Mouse (Mus musculus) intestine, embryonic 14.5 days (tissue): Measurements from ENCODE around the gene Traf2. TPM values are rescaled to one million over a fixed set of nuclear protein-coding genes. Genes with fewer than 3 reads are reported as not detected.
"Not testable (repeated sequence)": the region's sequence is repeated elsewhere in the genome, so short reads cannot be mapped to it uniquely, and the experiment has no call there.

Experiments
- ATAC-seq: fragments of 200-750 bp; cut with Nextera tagmentation; replicated peaks from 2 replicates; pipeline ENCODE4 v1.8.0; 2017; ENCODE audit warnings: low read depth, moderate number of reproducible peaks, moderate TSS enrichment, moderate library complexity; ENCODE audit not compliant: low FRiP score, low TSS enrichment
- DNase-seq: peaks from one replicate; pipeline ENCODE4 v3.0.0-alpha.2; 2018; ENCODE audit warnings: low spot score
- H3K27ac ChIP-seq: fragments of 300-500 bp; sonication (generic); 2 replicates; pipeline ENCODE4 v1.5.1; 2014; ENCODE audit warnings: low read depth, mild to moderate bottlenecking, control low read depth
- H3K27me3 ChIP-seq: fragments of 300-500 bp; sonication (generic); replicated peaks from 2 replicates; pipeline ENCODE4 v1.6.1; 2014; ENCODE audit warnings: low read length, control low read depth; ENCODE audit not compliant: control insufficient read depth, insufficient read depth
- H3K36me3 ChIP-seq: fragments of 300-500 bp; sonication (generic); 2 replicates; pipeline ENCODE4 v1.6.1; 2014; ENCODE audit warnings: low read length, control low read depth; ENCODE audit not compliant: control insufficient read depth, insufficient read depth
- H3K4me1 ChIP-seq: fragments of 300-500 bp; sonication (generic); replicated peaks from 2 replicates; pipeline ENCODE4 v1.6.1; 2014; ENCODE audit warnings: low read length, control low read depth, mixed read lengths; ENCODE audit not compliant: control insufficient read depth, insufficient read depth
- H3K4me2 ChIP-seq: fragments of 300-500 bp; sonication (generic); 2 replicates; pipeline ENCODE4 v1.6.1; 2014; ENCODE audit warnings: low read length
- H3K4me3 ChIP-seq: fragments of 300-500 bp; sonication (generic); 2 replicates; pipeline ENCODE4 v1.5.1; 2014; ENCODE audit warnings: low read depth, low read length, control low read depth, mixed read lengths
- H3K9ac ChIP-seq: fragments of 300-500 bp; sonication (generic); 2 replicates; pipeline ENCODE4 v1.6.1; 2014; ENCODE audit warnings: mild to moderate bottlenecking, low read length
- H3K9me3 ChIP-seq: fragments of 300-500 bp; sonication (generic); 2 replicates; pipeline ENCODE4 v1.6.1; 2016; ENCODE audit warnings: low read length, control low read depth; ENCODE audit not compliant: control insufficient read depth
- WGBS: fragments of 180-500 bp; shearing (Covaris S2); extraction: QIAGEN DNeasy Blood & Tissue Kit; methylation state at CpG from one replicate; pipeline ENCODE4 v1.1.7; 2014; 5-methylcytosine and 5-hydroxymethylcytosine counted together
- polyA plus RNA-seq: library from polyadenylated mRNA; unstranded; fragments of >200 nt; fragmentation: Nextera tagmentation; extraction: Ambion mirVana; gene quantifications from 2 replicates; pipeline ENCODE4 v1.2.1, GENCODE M21; 2014

Gene Traf2
- polyA plus RNA-seq, 1 experiment from 2014 or later = 32.0 TPM

DNA sequence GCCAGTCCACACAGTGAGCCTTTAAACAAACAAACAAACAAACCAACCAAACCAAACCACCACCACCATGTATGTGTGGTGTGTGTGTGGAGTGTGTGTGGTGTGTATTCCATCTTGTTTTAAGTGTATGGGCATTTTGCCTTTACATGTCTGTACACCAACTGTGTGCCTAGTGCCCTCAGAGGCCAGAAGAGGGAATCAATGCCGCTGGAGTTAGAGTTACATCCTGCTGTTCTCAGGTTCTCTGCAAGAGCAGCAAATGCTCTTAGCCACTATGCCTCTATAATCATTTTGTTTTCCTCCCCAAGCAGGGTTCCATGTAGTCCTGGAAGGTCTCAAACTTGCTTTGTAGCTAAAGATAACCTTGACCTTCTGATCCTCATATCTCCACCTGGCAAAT is 9.6 kb upstream of the Traf2 start:
- no peak overlapping the region for H3K27ac ChIP-seq
- H3K4me1 ChIP-seq = peaks cover 12% of the 10 kb centered on the region
- no peaks in the 10 kb centered on the region for H3K9me3 ChIP-seq
- DNase-seq = no peak
- no peak overlapping the region for H3K9ac ChIP-seq
- no peak for ATAC-seq
- WGBS = 55% methylated on average over 1 of the region's 1 CpGs
- no peaks in the 10 kb centered on the region for H3K27me3 ChIP-seq
- H3K36me3 ChIP-seq = peaks cover 19% of the 10 kb centered on the region
- H3K4me2 ChIP-seq = no peak overlapping the region
- H3K4me3 ChIP-seq = no peak overlapping the region

DNA sequence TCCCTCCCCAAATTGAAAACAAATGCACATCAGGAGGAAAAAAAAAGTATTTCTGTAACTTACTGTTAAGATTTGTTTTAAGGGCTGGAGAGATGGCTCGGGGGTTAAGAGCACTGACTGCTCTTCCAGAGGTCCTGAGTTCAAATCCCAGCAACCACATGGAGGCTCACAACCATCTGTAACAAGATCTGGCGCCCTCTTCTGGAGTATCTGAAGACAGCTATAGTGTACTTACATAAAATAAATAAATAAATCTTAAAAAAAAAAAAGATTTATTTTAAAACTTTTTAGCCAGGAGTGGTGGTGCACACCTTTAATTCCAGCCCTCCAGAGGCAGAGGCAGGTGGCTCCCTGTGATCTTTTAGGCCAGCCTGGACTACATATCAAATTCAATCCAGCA is 8.7 kb upstream of the Traf2 start:
- not testable (repeated sequence) for H3K4me2 ChIP-seq, H3K4me3 ChIP-seq, H3K9me3 ChIP-seq, H3K27ac ChIP-seq, H3K27me3 ChIP-seq, H3K9ac ChIP-seq, DNase-seq, ATAC-seq
- WGBS = 48% methylated on average over 2 of the region's 2 CpGs
- Histone ChIP-seq H3K4me1 (peaks cover 12% of the 10 kb centered on the region), H3K36me3 (peaks cover 11% of the 10 kb centered on the region)

DNA sequence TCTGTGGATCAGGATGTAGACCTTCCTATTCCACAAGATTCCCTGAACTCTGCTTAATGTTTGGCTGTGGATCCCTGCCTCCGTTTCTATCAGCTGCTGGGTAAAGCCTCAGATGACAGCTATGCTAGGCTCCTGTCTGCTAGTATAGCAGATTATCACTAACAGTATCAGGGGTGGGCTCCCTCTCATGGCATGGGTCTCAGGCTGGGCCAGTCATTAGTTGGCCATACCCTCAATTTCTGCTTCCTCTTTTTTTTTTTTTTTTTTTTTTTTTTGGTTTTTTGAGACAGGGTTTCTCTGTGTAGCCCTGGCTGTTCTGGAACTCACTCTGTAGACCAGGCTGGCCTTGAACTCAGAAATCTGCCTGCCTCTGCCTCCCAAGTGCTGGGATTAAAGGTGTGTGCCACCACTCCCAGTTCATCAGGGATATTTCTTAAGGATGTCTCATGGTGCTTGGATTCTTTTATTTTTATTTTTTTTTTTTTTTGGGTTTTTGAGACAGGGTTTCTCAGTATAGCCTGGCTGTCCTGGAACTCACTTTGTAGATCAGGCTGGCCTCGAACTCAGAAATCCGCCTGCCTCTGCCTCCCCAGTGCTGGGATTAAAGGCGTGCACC is 6.5 kb upstream of the Traf2 start:
- H3K36me3 ChIP-seq, DNase-seq, H3K9ac ChIP-seq, H3K4me3 ChIP-seq, ATAC-seq, H3K9me3 ChIP-seq, H3K27me3 ChIP-seq, H3K4me2 ChIP-seq, H3K27ac ChIP-seq, H3K4me1 ChIP-seq: not testable (repeated sequence)
- WGBS = 86% methylated on average over 4 of the region's 4 CpGs

DNA sequence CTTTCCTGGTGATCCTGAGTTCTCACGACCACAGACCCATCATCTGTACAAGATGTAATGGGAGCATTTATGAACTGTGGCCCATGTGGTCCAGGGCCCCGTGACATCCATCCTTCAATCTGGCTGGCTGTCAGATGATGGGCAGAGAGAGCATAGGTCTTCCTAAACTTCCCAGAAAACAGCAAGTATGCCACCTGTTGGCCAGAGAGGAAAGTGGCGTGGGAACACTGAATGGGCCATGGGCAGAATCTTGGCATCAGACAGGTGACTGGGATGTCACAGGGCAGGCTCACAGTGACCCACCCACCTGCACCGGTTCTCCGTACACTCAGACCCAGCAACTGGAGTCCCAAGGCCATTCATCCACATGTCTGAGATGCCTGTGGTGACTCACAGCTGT is 4.4 kb upstream of the Traf2 start:
- no peaks in the 10 kb centered on the region for H3K9me3 ChIP-seq
- H3K4me2 ChIP-seq = no peak overlapping the region
- WGBS = 38% methylated on average over 5 of the region's 5 CpGs
- H3K27me3 ChIP-seq = no peaks in the 10 kb centered on the region
- H3K4me3 ChIP-seq = no peak overlapping the region
- no peaks in the 10 kb centered on the region for H3K4me1 ChIP-seq
- DNase-seq = no peak
- H3K36me3 ChIP-seq = no peaks in the 10 kb centered on the region
- no peak overlapping the region for H3K9ac ChIP-seq
- H3K27ac ChIP-seq = no peak overlapping the region
- no peak for ATAC-seq

DNA sequence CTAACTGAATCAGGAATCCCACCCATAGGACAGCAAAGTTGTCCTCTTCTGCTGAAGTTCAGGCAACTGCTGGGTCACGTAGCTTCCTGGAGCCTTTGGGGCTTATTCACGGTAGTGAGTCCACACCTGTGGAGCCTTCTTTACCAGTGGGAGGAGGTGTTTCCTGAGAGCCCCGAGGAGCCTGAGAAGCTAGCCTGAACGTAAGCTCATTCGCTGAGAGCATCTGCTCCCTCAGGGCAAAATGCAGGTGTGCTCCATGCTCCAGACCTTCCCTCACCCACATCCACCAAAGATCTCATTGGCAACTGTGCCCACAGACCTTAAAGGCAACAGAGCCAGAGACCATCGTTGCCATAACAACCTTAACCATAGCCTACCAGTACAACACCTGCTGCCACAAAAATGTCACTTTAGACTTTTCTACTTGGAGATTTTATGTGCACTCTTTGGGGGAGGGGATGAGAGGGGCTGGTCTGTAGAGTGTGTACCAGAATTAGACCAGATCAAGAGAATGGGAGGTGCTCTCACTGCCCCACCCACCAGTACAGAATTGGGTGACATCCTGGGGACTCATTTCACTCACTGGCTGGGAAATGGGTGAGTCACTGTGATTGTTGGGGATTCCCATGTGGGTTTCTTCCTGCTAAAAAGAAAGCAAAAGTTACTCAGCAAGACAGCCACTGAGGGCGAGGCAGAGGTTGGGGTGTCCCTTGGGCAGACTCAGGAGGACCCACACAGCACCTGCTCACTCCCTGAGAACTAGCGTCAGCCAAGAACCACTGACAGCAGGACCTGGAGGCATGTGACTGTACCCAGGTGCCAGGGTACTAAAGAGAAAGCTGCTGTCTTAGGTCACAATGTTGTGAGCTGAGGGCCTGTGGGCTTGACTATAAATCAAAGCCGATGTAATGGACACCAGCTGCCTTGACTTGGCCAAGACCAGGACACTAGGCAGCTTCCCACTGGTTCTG is 2.6 kb upstream of the Traf2 start:
- Histone ChIP-seq H3K4me1 (peaks cover 7% of the 10 kb centered on the region), H3K27ac (no peak overlapping the region), H3K36me3 (no peaks in the 10 kb centered on the region), H3K27me3 (no peaks in the 10 kb centered on the region), H3K9ac (no peak overlapping the region), H3K9me3 (no peaks in the 10 kb centered on the region), H3K4me2 (no peak overlapping the region), H3K4me3 (no peak overlapping the region)
- no peak for DNase-seq
- ATAC-seq = no peak
- 71% methylated on average over 9 of the region's 9 CpGs for WGBS

DNA sequence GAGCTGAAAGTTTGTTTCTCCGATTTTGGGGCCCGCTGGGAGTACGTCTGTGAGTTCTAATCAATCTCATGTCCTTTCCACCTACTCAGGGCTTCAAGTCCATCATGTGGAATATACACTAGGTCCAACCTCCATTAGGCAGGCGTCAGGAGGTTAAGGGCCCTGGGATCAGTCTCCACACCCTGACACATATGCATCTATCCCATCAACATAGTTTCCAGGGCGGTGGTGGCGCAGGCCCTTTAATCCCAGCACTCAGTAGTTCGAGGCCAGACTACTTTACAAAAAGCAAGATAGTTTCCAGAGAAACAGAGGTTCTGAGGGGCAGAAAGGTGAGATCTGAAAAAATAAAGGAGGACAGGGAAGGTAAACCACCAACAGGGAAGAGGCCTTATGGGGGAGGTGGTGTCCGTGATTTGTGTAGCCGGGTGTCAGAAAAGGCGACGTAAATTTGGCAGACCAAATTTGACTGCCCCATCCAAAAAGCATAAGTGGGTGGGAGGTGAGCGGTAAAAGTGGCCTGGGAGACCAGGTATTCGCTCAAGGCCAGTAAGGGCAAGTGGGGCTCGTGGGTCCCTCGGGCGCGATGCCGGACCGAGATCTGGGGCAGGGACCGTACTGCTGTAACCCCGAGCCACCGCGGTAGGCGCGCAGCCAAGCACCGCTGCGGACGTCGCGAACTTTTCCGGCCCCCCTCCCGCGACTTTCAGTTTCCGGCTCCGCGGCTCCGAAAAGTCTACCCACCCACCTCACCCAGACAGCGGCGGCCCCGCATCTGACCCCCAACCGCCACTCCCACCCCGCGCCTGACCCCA is 537 bp downstream of the Traf2 start:
- H3K27ac ChIP-seq = peak overlapping the region; percentile 67
- H3K4me1 ChIP-seq = peaks cover 7% of the 10 kb centered on the region
- H3K9ac ChIP-seq = peak overlapping the region; percentile 74
- no peaks in the 10 kb centered on the region for H3K36me3 ChIP-seq
- 7% methylated on average over 43 of the region's 43 CpGs for WGBS
- H3K4me2 ChIP-seq = peak overlapping the region; percentile 88
- H3K4me3 ChIP-seq = peak overlapping the region; percentile 76
- DNase-seq (no peak), ATAC-seq (peak; percentile 66)
- H3K27me3 ChIP-seq = no peaks in the 10 kb centered on the region
- no peaks in the 10 kb centered on the region for H3K9me3 ChIP-seq

DNA sequence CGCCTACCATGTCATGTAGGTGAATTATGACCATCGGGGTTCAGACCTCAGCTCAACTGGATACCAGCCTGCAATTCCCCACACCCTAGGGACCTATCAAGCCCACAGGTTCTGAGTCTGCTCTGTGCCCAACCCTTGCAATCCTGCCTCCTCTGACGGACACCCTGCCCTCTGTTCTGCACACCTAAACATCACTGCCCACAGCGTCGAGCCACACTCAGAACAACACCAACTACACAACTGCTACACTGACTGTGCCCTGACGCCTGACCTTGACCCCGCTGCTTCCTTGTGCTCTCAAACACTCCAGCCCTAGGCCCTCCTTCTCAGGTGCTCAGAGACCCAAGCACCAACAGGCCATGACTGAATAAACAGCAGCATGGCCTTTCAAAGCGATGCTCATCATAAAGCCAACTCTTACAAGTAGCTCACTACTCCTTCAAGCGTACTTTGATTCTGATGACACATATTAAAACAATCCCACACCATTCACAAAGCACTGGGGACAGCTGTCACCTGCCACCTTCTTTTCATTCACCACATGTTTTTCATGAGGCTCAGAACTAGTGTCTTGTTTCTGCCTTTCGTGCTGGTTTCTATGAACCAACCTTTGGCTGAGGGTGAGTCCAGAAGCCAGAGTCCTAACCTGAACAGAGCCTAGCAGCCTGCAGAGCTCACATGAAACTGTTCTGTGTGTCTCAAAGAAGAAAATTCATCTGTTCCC is 4.9 kb downstream of the Traf2 start:
- Histone ChIP-seq H3K36me3 (peaks cover 15% of the 10 kb centered on the region), H3K9me3 (no peaks in the 10 kb centered on the region), H3K9ac (no peak overlapping the region), H3K4me2 (no peak overlapping the region), H3K4me1 (peaks cover 7% of the 10 kb centered on the region), H3K27ac (no peak overlapping the region), H3K4me3 (no peak overlapping the region), H3K27me3 (no peaks in the 10 kb centered on the region)
- no peak for DNase-seq
- ATAC-seq = no peak
- 70% methylated on average over 10 of the region's 10 CpGs for WGBS

DNA sequence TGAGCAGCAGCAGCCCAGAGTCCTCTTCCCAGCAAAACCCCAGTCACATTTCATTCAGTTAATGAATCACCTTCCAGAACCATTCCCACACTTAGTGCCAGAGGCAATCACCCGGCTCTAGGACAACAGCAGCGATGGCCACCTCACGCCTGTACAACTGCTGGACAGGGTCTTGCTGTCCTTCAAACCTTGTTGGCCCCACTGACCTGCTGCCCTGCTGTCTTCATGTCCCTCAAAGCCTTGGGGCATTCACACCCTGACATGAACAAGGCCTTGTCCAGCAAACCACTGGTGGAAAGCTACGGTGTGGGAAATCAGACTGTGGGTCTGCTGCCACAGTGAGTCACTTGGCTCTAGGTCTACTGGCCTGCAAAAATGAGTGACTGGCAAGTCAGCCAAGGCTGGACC is 6.2 kb downstream of the Traf2 start:
- 91% methylated on average over 4 of the region's 4 CpGs for WGBS
- H3K27me3 ChIP-seq = no peaks in the 10 kb centered on the region
- ATAC-seq (no peak), DNase-seq (no peak)
- no peak overlapping the region for H3K9ac ChIP-seq
- no peak overlapping the region for H3K27ac ChIP-seq
- H3K4me3 ChIP-seq = no peak overlapping the region
- no peak overlapping the region for H3K4me2 ChIP-seq
- H3K4me1 ChIP-seq = peaks cover under 1% of the 10 kb centered on the region
- peaks cover 28% of the 10 kb centered on the region for H3K36me3 ChIP-seq
- H3K9me3 ChIP-seq = no peaks in the 10 kb centered on the region
